In the genomic region with DNA sequence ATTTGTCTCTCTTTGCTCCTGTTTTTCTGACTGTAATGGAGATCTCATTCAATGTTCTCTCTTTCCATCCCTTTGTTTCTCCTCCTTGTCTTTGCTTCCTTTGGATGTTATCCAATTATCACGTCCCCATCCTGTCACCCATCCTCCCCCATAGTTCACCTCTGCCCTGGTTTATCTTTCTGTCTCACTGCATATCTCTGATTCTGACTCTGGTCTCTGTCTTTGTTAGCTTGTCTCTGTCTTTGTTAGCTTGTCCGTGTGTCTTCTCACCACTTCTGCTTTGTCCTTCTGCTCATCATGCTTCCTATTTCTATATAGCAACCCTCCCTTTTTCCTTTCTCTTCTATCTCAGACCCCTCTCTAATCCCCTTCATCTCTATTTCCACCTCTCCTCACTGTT, we compare ENCODE assay signal across 18 mouse cellular contexts.
"Had no signal": no experiment of that assay in that cellular context is flagged by ENCODE, and none has a peak within 500 bp of the region (broad histone marks: within the 10 kb centered on the region; RNA-seq: fewer than 3 reads in every experiment).

No protein-coding gene starts in this region.

- H3K4me2 ChIP-seq: lung, embryonic 14.5 days; midbrain, embryonic 12.5 days; neural tube, embryonic 13.5 days; neural tube, embryonic 15.5 days had no signal

- H3K4me3 ChIP-seq: midbrain, embryonic 10.5 days; midbrain, embryonic 12.5 days; myocyte; neural tube, embryonic 13.5 days; neural tube, embryonic 15.5 days had no signal

- ATAC-seq: midbrain, embryonic 16.5 days had no signal

- H3K27me3 ChIP-seq: midbrain, embryonic 12.5 days; neural tube, embryonic 13.5 days; neural tube, embryonic 15.5 days had no signal

- DNase-seq: lung, embryonic 14.5 days; lung, postnatal 10 days; lung, postnatal 4 days; midbrain, embryonic 14.5 days; retina, postnatal 1 day; right cerebral cortex, adult 18-20 months; right cerebral cortex, postnatal 25 days; right cerebral cortex, postnatal 4 days; spleen, adult 18-20 months; thymus, adult 18-20 months; thymus, postnatal 14 days; thymus, postnatal 36 days had no signal

- H3K4me1 ChIP-seq: midbrain, embryonic 10.5 days; midbrain, embryonic 12.5 days; neural tube, embryonic 15.5 days had no signal

- H3K27ac ChIP-seq: midbrain, embryonic 10.5 days; midbrain, embryonic 12.5 days; neural tube, embryonic 13.5 days; neural tube, embryonic 15.5 days had no signal

- H3K9me3 ChIP-seq: midbrain, embryonic 10.5 days; midbrain, embryonic 12.5 days; neural tube, embryonic 13.5 days; neural tube, embryonic 15.5 days had no signal

- H3K9ac ChIP-seq: lung, embryonic 14.5 days; midbrain, embryonic 12.5 days; neural tube, embryonic 13.5 days; neural tube, embryonic 15.5 days had no signal
